Mouse (Mus musculus) adrenal gland, postnatal 36 days (tissue): ENCODE results near the gene Mettl24. TPM values are rescaled to one million over a fixed set of nuclear protein-coding genes. Genes with fewer than 3 reads are reported as not detected.

Experiments used
- DNase-seq, 2 experiments: peaks; one replicate each; pipeline ENCODE4 v3.0.0; 2021; ENCODE audit warnings: mixed read lengths in 1 of 2
- long read RNA-seq, 2 experiments: library from polyadenylated mRNA; stranded (forward); transcript quantifications; one replicate each; pipeline ENCODE4 v2.0.0; 2021; ENCODE audit warnings: borderline sequencing depth in 2 of 2
- total RNA-seq, 2 experiments: library from RNA; stranded (reverse); gene quantifications; 2 replicates each; pipeline ENCODE4 v1.2.3; 2021

The Mettl24 gene
- total RNA-seq, result 1 to 10 TPM; 7.8 to 8.5 TPM
- long read RNA-seq, experiment 1, transcript Mettl24-201 (5 exons, 1,529 nt), result major isoform, 8 of 13 reads
- long read RNA-seq, experiment 1, partial matches to known transcripts, result 0 of 13 reads
- long read RNA-seq, experiment 1, other reads (novel, unspliced or antisense), result 5 of 13 reads
- long read RNA-seq, experiment 2, transcript Mettl24-201 (5 exons, 1,529 nt), result major isoform, 5 of 9 reads
- long read RNA-seq, experiment 2, partial matches to known transcripts, result 4 of 9 reads
- long read RNA-seq, experiment 2, other reads (novel, unspliced or antisense), result 0 of 9 reads

GRCm38 (mm10) chr10:40683092-40683867, at the start of gene Mettl24:
TSS of gene Mettl24 (plus strand) at chr10:40683282.
- peak; percentile 87 to 92 for DNase-seq

DNA sequence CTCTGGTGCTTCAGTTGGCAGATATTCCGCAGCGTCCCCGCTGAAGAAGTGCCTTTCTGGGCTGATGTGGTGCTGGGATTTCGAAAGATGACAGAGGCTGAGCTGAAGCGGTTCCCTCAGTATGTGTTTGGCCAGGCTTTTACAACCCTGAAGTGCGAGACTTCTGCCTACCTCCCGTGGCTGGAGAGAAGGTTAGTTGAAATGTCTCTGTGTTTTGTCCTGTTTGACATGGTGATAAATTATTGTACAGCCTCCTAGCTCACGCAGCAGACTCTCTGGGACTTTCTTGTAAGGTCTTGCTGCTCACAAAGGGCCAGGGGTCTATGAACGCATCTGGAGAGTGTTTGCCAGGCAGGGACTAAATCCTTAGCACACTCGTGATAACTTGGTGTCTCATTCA, 45.8 kb upstream of the Mettl24 start:
- DNase-seq, result no peak

DNA sequence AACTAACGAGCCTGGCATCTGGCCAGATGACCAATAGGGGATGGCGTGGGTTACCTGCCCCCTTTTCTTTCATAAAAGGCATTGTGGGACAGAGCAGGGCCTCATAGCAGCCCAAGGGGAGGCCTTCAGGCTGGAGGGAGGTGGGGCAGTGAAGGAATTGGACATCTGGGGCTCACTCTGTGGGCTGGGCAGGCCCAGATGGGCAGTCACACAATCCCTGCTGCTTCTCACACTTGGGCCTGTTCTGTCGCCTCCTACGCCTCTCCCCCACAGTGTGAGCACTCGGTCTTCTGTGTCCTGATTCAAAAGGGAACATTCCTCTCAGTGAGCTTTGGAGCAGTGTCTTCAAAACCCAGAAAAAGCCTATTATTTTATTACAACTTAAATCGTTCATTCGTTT, 44.8 kb upstream of the Mettl24 start:
- DNase-seq, result no peak

DNA sequence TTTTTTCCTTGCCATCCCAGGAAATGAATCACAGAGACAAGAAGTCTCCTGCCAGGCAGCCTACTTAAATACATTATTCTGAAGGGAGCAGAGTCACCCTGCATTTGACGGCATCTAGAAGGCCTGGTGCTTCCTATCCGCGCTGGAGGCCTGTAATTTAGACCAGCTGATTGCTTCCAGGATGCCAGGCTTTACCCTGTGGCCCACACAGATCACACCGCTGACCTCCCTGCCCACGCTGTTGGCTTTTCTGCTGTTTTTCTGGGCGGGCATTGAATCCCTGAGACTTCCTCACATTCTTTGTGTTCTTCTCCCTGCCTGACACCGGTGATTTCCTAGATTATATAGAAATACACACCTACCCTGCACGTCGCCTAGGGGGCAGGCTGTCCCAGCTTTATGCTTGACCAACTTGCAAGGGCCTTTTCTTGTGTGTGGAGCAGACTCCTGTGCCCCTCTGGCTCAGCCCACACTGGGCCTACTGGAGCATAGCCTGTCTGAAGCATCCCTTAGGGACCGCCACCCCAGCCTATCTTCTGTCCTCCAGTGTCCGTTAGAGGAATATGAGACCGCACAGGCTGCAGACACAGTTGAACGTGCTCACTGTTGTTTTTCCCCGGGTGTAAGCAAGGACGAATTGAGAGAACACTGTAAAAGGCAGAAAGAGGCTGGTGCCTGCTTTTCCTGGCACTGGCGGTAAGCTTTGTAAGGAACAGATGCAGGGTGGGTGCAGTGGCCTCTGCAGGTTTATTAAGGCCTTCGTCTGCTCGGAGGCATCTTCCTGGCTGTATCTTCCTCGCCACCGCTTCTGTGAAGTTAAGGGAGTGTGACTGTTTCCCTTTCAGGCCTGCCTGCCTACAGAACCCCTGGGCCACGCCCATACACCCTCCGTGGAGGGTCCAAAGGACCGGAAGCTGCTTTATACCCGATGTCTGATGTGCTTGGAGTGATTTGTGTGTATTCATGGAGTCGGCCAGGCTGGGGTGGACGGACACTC, 44.0 kb upstream of the Mettl24 start:
- peak in 1 of 2 experiments; percentile 11 for DNase-seq

DNA sequence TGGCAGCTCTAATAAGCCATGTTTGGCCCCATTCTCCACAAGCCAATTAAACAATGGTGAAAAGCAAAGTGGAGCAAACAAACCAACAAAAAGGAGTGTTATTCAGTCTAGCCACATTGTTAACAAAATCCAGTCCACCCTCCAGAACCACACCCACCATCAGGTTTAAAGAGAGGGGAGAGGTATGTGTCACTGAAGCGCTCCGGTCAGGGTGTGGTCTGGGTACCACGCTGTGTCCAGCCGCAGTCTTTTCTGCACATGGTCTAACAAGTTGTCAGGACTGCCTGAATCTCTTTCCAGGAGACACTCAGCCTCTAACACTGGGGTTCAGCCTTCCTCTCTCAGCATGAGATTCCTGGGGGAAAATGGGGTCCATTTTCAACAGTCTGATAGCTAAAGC, 42.7 kb upstream of the Mettl24 start:
- DNase-seq, result no peak

- DNase-seq, result no peak
Observed at GRCm38 (mm10) chr10:40641901-40642300, 41.2 kb upstream of the Mettl24 start.

- no peak for DNase-seq
Observed at GRCm38 (mm10) chr10:40643126-40643525, 40.0 kb upstream of the Mettl24 start.

GRCm38 (mm10) chr10:40644456-40644855, 38.6 kb upstream of the Mettl24 start:
- no peak for DNase-seq

GRCm38 (mm10) chr10:40645346-40645745, 37.7 kb upstream of the Mettl24 start:
- no peak for DNase-seq

DNA sequence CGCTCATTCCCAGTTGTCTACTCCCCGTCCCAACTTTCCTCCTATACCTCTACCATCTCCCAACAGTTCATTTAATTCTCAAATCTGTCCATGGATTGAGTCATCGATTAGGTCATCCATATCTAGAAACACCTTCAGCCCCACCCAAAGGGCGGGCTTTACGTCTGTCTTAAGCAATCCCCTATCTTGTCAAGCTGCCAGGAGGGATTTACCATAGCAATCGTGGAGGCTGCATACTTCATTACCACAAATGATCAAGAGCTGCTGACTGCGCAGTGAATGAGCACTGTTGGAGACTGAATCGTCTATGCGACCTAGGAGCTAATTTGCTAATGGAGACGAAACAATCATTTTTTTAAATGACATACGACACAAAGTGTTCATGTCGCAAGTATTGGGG, 34.3 kb upstream of the Mettl24 start:
- DNase-seq, result no peak

GRCm38 (mm10) chr10:40649634-40650033, 33.4 kb upstream of the Mettl24 start:
- DNase-seq, result no peak

DNA sequence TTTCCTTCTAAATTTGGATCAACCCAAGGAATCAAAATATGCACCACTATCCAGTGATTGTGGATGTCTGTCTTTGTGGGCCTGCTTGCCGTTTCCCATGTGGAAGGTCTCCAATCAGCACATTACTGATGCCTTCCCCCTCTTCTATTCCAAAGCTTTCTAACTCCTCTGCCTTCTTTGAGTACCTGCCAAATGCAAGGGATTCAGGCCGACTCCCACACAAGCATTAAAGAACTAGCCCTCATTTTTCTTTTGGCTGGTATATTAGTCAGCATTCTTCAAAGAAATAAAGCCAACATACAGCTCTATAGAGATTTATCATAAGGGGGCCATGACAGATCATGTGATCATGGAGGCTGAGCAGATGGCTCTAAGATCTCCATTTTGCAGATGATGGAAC, 31.4 kb upstream of the Mettl24 start:
- DNase-seq, result no peak

DNA sequence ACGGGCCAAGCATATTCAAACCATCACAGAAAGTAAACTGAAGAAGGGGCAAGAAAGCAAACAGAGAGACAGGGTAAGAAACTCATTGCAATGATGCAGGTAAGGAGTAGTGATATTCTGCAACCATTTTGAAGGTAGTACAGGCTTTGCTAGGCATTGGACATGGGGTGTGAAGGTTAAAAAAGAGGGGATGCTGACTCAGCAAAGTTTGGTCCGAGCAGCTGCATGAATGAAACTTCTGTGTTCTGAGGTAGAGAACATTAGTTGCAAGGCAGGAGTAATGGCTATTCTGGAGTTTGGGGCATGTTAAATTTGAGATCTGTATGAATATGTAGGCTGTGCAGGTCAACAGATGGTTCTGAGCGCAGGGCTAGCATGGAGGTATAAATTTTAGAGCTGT, 17.8 kb upstream of the Mettl24 start:
- DNase-seq, result no peak

DNA sequence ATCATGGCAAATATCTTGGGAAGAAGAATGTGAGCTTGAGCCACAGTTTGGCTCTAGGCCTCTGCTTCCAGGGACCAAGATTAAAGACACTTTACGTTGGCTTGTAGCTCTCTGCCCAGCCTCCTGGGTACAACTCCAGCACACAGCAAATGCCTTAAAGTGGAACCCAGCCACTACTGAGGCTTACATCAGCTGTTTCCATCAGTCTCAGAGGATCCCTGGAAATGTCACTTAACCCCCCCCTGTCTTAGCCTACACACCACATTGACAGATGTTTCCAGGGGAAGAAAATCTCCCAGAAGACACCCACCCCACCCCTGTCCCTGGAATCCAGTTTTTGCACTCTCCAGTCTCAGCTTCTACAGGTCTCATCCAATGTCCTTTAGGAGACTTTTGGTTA, 16.1 kb upstream of the Mettl24 start:
- no peak for DNase-seq

DNA sequence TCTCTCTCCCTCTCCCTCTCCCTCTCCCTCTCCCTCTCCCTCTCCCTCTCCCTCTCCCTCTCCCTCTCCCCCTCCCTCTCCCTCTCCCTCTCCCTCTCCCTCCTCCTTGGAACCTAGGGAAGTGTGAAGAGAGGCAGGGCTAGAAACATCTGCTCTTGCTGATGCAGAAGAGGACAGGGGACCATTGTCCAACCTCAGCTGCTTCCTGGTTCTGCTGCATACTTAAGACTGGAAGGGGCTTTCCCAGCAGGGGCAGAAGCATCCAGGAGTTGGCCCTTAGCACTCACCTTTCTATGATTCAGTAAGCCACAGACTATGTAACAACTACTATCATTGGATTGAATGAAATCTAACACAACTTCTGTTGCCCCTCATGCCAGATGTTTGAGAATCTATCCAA, 14.4 kb upstream of the Mettl24 start:
- DNase-seq, result no peak

- no peak for DNase-seq
Observed at GRCm38 (mm10) chr10:40672587-40673296, 10.3 kb upstream of the Mettl24 start.

DNA sequence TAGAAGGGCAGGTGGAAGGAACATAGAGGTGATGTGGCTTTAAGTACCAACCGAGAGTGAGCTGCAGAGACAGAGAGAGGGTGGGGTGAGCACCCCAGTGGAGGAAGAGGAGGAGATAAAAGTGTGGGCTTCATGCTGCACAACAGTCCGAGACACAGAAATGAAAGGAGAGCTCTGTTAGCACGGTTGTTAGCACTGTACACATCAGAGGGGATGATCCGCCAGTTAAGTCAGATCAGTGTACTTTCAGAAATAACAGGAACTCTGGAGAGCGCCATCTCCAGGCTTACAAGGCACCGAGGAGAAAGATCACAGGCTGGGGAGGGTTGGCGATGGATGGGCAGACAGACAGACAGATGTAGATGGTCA, 9.8 kb upstream of the Mettl24 start:
- DNase-seq, result no peak

DNA sequence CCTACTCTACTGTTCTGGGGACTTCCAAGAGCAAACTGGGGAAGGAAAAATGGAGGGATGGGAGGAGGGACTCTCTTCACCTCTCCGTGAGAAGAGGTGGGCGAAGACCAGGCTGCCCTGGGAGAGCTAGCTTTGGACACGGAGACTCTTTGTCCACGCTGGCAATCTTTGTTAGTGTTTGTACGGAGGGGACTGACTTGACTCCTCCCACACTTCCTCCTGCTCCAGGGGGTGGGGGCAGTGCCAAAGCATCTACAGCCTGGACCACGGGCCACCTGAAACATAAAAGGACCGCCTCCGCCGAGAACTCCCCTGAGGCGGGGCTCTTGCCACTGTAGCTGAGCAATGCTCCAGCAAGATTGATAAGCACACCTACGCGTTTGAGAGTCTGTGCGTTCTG, 8.9 kb upstream of the Mettl24 start:
- no peak for DNase-seq

GRCm38 (mm10) chr10:40675921-40676320, 7.2 kb upstream of the Mettl24 start:
- DNase-seq, result peak in 1 of 2 experiments; percentile 30

DNA sequence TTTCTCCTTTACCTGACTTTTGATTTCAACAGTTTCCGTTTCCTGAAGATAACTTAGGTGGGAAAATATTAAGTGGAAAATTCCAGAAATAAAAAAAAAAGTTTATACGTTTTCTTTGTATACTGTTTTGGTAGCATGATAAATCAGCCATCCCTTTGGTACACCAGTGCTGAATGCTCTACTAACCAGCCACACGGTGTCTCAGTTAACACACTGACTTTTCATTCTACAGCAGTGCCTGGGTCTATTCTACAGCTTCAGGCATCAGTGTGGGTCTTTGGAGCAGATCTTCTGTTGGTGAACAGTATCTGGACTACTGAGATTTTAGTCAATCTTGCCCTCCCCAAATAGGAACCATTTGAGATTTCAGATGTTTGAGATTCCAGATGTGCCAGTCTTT, 4.6 kb upstream of the Mettl24 start:
- DNase-seq, result no peak

- DNase-seq, result no peak
Observed at GRCm38 (mm10) chr10:40682470-40682869, 612 bp upstream of the Mettl24 start.

GRCm38 (mm10) chr10:40683868-40684253, 779 bp downstream of the Mettl24 start:
- DNase-seq, result peak in 1 of 2 experiments; percentile 25
